Mouse (Mus musculus) midbrain, embryonic 13.5 days (tissue): ENCODE results near the gene Agap1. TPM values are rescaled to one million over a fixed set of nuclear protein-coding genes. Genes with fewer than 3 reads are reported as not detected.

Experiments
- ATAC-seq: fragments of 200-750 bp; cut with Nextera tagmentation; 2 replicates; pipeline ENCODE4 v1.8.0; 2017; ENCODE audit warnings: mild to moderate bottlenecking, moderate TSS enrichment, moderate library complexity
- H3K27ac ChIP-seq: fragments of 300-500 bp; sonication (generic); 2 replicates; pipeline ENCODE4 v1.5.1; 2015; ENCODE audit warnings: inconsistent platforms, mild to moderate bottlenecking, moderate library complexity
- H3K27me3 ChIP-seq: fragments of 300-500 bp; sonication (generic); 2 replicates; pipeline ENCODE4 v1.6.1; 2015; ENCODE audit warnings: mild to moderate bottlenecking, inconsistent platforms
- H3K36me3 ChIP-seq: fragments of 300-500 bp; sonication (generic); 2 replicates; pipeline ENCODE4 v1.6.1; 2015; ENCODE audit warnings: mild to moderate bottlenecking, inconsistent platforms
- H3K4me1 ChIP-seq: fragments of 300-500 bp; sonication (generic); replicated peaks from 2 replicates; pipeline ENCODE4 v1.6.1; 2015; ENCODE audit warnings: inconsistent platforms
- H3K4me2 ChIP-seq: fragments of 300-500 bp; sonication (generic); replicated peaks from 2 replicates; pipeline ENCODE4 v1.6.1; 2015; ENCODE audit warnings: moderate library complexity, mild to moderate bottlenecking, inconsistent platforms
- H3K4me3 ChIP-seq: fragments of 300-500 bp; sonication (generic); replicated peaks from 2 replicates; pipeline ENCODE4 v1.5.1; 2015; ENCODE audit warnings: mild to moderate bottlenecking, inconsistent platforms
- H3K9ac ChIP-seq: fragments of 300-500 bp; sonication (generic); replicated peaks from 2 replicates; pipeline ENCODE4 v1.6.1; 2015; ENCODE audit warnings: mild to moderate bottlenecking, inconsistent platforms
- H3K9me3 ChIP-seq: fragments of 300-500 bp; sonication (generic); 2 replicates; pipeline ENCODE4 v1.6.1; 2016; ENCODE audit warnings: mild to moderate bottlenecking, inconsistent platforms
- WGBS: fragments of 180-500 bp; shearing (Covaris S2); methylation state at CpG from one replicate; pipeline ENCODE4 v1.1.7; 2015; 5-methylcytosine and 5-hydroxymethylcytosine counted together
- polyA plus RNA-seq: library from polyadenylated mRNA; unstranded; fragments of >200 nt; fragmentation: Nextera tagmentation; extraction: Ambion mirVana; gene quantifications from 2 replicates; pipeline ENCODE4 v1.2.1, GENCODE M21; 2015

The Agap1 gene
- polyA plus RNA-seq, 1 experiment from 2014 or later: 50.2 TPM

- 55% methylated on average over 8 of the region's 8 CpGs for WGBS
- Histone ChIP-seq H3K27ac (no peak overlapping the region), H3K4me2 (no peak overlapping the region), H3K27me3 (no peaks in the 10 kb centered on the region), H3K4me3 (no peak overlapping the region), H3K4me1 (peaks cover 70% of the 10 kb centered on the region), H3K36me3 (0 out of 2 replicates have a peak, but pooled peaks cover 5% of the 10 kb centered on the region), H3K9me3 (0 out of 2 replicates have a peak, but pooled peaks cover 8% of the 10 kb centered on the region), H3K9ac (no peak overlapping the region)
- no peak for ATAC-seq
Measured at GRCm38 (mm10) chr1:89463138-89463537, 8.5 kb downstream of the Agap1 start.

GRCm38 (mm10) chr1:89465417-89466002, 10.9 kb downstream of the Agap1 start:
- no peak for ATAC-seq
- Histone ChIP-seq H3K4me2 (no peak overlapping the region), H3K36me3 (no peaks in the 10 kb centered on the region), H3K9me3 (no peaks in the 10 kb centered on the region), H3K27ac (peak overlapping the region; percentile 44; the same call in 1 of the 2 replicates), H3K27me3 (no peaks in the 10 kb centered on the region), H3K9ac (no peak overlapping the region), H3K4me1 (peaks cover 77% of the 10 kb centered on the region), H3K4me3 (no peak overlapping the region)
- 17% methylated on average over 5 of the region's 5 CpGs for WGBS

GRCm38 (mm10) chr1:89467321-89468069, 12.9 kb downstream of the Agap1 start:
- Histone ChIP-seq H3K27me3 (no peaks in the 10 kb centered on the region), H3K9ac (no peak overlapping the region), H3K27ac (peak overlapping the region; percentile 45), H3K36me3 (no peaks in the 10 kb centered on the region), H3K9me3 (no peaks in the 10 kb centered on the region), H3K4me1 (peaks cover 73% of the 10 kb centered on the region), H3K4me2 (0 out of 2 replicates have a peak overlapping the region, but pooled peaks have one; percentile 2), H3K4me3 (no peak overlapping the region)
- 21% methylated on average over 6 of the region's 6 CpGs for WGBS
- peak; percentile 52 for ATAC-seq

GRCm38 (mm10) chr1:89468141-89468540, 13.5 kb downstream of the Agap1 start:
- peaks cover 67% of the 10 kb centered on the region for H3K4me1 ChIP-seq
- no peak overlapping the region for H3K27ac ChIP-seq
- WGBS: 65% methylated on average over 3 of the region's 3 CpGs
- H3K9me3 ChIP-seq: no peaks in the 10 kb centered on the region
- no peak overlapping the region for H3K4me2 ChIP-seq
- H3K27me3 ChIP-seq: no peaks in the 10 kb centered on the region
- no peak for ATAC-seq
- no peaks in the 10 kb centered on the region for H3K36me3 ChIP-seq
- H3K9ac ChIP-seq: no peak overlapping the region
- H3K4me3 ChIP-seq: no peak overlapping the region

- Histone ChIP-seq H3K9ac (no peak overlapping the region), H3K4me2 (no peak overlapping the region), H3K9me3 (no peaks in the 10 kb centered on the region), H3K4me1 (peaks cover 63% of the 10 kb centered on the region), H3K27me3 (no peaks in the 10 kb centered on the region), H3K27ac (no peak overlapping the region), H3K36me3 (no peaks in the 10 kb centered on the region), H3K4me3 (no peak overlapping the region)
- 74% methylated on average over 4 of the region's 4 CpGs for WGBS
- no peak for ATAC-seq
Measured at GRCm38 (mm10) chr1:89471430-89471829, 16.8 kb downstream of the Agap1 start.

- ATAC-seq: no peak
- no peak overlapping the region for H3K4me2 ChIP-seq
- 65% methylated on average over 9 of the region's 9 CpGs for WGBS
- H3K27ac ChIP-seq: no peak overlapping the region
- no peaks in the 10 kb centered on the region for H3K27me3 ChIP-seq
- H3K4me3 ChIP-seq: no peak overlapping the region
- H3K9me3 ChIP-seq: no peaks in the 10 kb centered on the region
- no peaks in the 10 kb centered on the region for H3K36me3 ChIP-seq
- no peak overlapping the region for H3K9ac ChIP-seq
- peaks cover 58% of the 10 kb centered on the region for H3K4me1 ChIP-seq
Measured at GRCm38 (mm10) chr1:89471891-89472290, 17.3 kb downstream of the Agap1 start.

- no peak for ATAC-seq
- H3K9ac ChIP-seq: no peak overlapping the region
- H3K4me2 ChIP-seq: no peak overlapping the region
- WGBS: 81% methylated on average over 5 of the region's 5 CpGs
- H3K36me3 ChIP-seq: no peaks in the 10 kb centered on the region
- no peak overlapping the region for H3K27ac ChIP-seq
- H3K27me3 ChIP-seq: no peaks in the 10 kb centered on the region
- no peaks in the 10 kb centered on the region for H3K9me3 ChIP-seq
- H3K4me1 ChIP-seq: peaks cover 38% of the 10 kb centered on the region
- no peak overlapping the region for H3K4me3 ChIP-seq
Measured at GRCm38 (mm10) chr1:89473946-89474345, 19.3 kb downstream of the Agap1 start.

GRCm38 (mm10) chr1:89474853-89475252, 20.2 kb downstream of the Agap1 start:
- Histone ChIP-seq H3K4me1 (peaks cover 31% of the 10 kb centered on the region), H3K27me3 (no peaks in the 10 kb centered on the region), H3K27ac (no peak overlapping the region), H3K4me2 (no peak overlapping the region), H3K9ac (no peak overlapping the region), H3K36me3 (no peaks in the 10 kb centered on the region), H3K9me3 (no peaks in the 10 kb centered on the region), H3K4me3 (no peak overlapping the region)
- ATAC-seq: no peak
- 81% methylated on average over 9 of the region's 9 CpGs for WGBS

GRCm38 (mm10) chr1:89477033-89477432, 22.4 kb downstream of the Agap1 start:
- H3K4me2 ChIP-seq: no peak overlapping the region
- no peaks in the 10 kb centered on the region for H3K9me3 ChIP-seq
- no peak overlapping the region for H3K4me3 ChIP-seq
- H3K4me1 ChIP-seq: peaks cover 39% of the 10 kb centered on the region
- H3K27ac ChIP-seq: no peak overlapping the region
- 92% methylated on average over 5 of the region's 5 CpGs for WGBS
- H3K36me3 ChIP-seq: no peaks in the 10 kb centered on the region
- no peak for ATAC-seq
- no peaks in the 10 kb centered on the region for H3K27me3 ChIP-seq
- H3K9ac ChIP-seq: no peak overlapping the region

GRCm38 (mm10) chr1:89478571-89479460, 24.2 kb downstream of the Agap1 start:
- no peak overlapping the region for H3K4me2 ChIP-seq
- H3K4me3 ChIP-seq: no peak overlapping the region
- no peaks in the 10 kb centered on the region for H3K36me3 ChIP-seq
- no peaks in the 10 kb centered on the region for H3K9me3 ChIP-seq
- peaks cover 45% of the 10 kb centered on the region for H3K4me1 ChIP-seq
- no peaks in the 10 kb centered on the region for H3K27me3 ChIP-seq
- H3K9ac ChIP-seq: no peak overlapping the region
- H3K27ac ChIP-seq: no peak overlapping the region
- WGBS: 89% methylated on average over 4 of the region's 4 CpGs
- ATAC-seq: no peak

- ATAC-seq: no peak
- 83% methylated on average over 9 of the region's 9 CpGs for WGBS
Measured at GRCm38 (mm10) chr1:89481154-89481553, 26.5 kb downstream of the Agap1 start.

GRCm38 (mm10) chr1:89482812-89483211, 28.2 kb downstream of the Agap1 start:
- no peak for ATAC-seq
- Histone ChIP-seq H3K9me3 (no peaks in the 10 kb centered on the region), H3K4me3 (no peak overlapping the region), H3K4me1 (peaks cover 41% of the 10 kb centered on the region), H3K36me3 (no peaks in the 10 kb centered on the region), H3K4me2 (no peak overlapping the region), H3K27ac (no peak overlapping the region), H3K9ac (no peak overlapping the region), H3K27me3 (no peaks in the 10 kb centered on the region)
- WGBS: 62% methylated on average over 5 of the region's 5 CpGs

More at GRCm38 (mm10) chr1:89481154-89481553, 26.5 kb downstream of the Agap1 start:
- Histone ChIP-seq H3K9me3 (no peaks in the 10 kb centered on the region), H3K27me3 (no peaks in the 10 kb centered on the region), H3K27ac (no peak overlapping the region), H3K9ac (no peak overlapping the region), H3K36me3 (no peaks in the 10 kb centered on the region), H3K4me3 (no peak overlapping the region), H3K4me1 (peaks cover 37% of the 10 kb centered on the region), H3K4me2 (no peak overlapping the region)
